Mouse (Mus musculus): Measurements from ENCODE around the gene Rusc1.

Rusc1 gene

DNA sequence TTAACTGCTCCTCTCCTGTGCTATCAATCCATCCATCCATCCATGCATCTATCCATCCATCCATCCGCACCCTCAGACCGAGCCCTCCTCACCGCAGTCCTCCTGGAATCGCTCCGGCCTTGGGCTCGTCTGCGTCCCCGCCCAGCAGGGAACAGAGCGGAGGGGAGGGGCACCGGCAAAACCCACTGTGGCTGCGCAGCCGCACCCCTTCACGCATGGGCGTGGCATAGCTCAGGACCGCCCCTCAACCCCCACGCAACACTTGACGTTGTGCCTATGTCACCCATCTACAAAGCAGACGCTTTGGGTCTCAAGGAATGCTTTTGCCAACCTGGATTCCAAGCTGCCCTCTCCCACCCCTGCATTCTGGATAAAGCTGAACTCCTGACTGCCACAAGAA, at the start of gene Rusc1:
Gene Rusc1, minus strand, starts transcription at position 137 of the 400 bp plus-strand sequence.
- peak in 1 of 2 experiments; percentile 55 for DNase-seq (ENCODE audit: low read depth in 1 of 2, low spot score in 2 of 2)

GRCm38 (mm10) chr3:89136365-89136764, 43.3 kb upstream of the Rusc1 start:
- no peak for DNase-seq (ENCODE audit: low read depth in 1 of 2, low spot score in 2 of 2)

DNA sequence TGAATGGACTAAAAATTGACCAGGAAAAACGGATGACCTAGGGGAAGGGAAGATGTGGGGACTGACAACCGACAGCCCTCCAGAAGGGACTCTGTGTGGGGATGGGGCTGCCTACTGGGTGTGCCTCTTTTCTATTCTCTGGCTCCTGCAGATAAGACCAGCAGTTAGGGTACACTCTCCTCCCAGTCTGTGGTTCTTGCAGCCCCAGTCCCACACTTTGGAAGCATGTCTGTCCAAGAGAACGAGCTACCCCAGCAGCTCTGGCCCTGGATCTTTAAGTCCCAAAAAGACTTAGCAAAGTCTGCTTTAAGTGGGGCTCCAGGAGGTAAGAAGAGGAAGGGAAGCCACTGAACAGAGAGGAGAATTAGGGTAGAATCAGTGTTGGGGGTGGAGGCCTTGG, 42.8 kb upstream of the Rusc1 start, which contains the start of gene Pklr:
Gene Pklr, plus strand, starts transcription at position 185 of the 400 bp plus-strand sequence.
- DNase-seq (ENCODE audit: low read depth in 1 of 2, low spot score in 2 of 2): no peak

DNA sequence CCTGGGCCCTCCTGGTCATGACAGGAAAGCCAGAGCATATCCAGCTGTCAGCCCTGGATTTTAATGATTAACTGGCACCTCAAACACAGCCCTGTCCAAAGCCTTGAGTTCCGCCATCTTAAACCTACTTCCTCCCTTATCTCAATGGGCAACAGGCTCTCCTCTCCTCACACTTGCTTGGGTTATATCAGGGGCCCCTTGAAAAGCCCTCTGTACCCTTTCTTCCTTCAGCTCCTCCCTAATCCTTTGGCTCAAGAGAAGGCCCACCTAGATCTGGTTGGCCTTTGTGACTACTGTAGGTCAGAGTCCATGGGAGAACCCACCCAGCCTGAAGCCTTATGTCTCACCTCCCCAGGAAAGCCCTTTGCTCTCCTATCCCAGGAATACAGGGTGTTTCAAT, 40.6 kb upstream of the Rusc1 start:
- no peak for DNase-seq (ENCODE audit: low read depth in 1 of 2, low spot score in 2 of 2)

- no peak for DNase-seq (ENCODE audit: low read depth in 1 of 2, low spot score in 2 of 2)
Observed at GRCm38 (mm10) chr3:89133063-89133450, 39.9 kb upstream of the Rusc1 start.

GRCm38 (mm10) chr3:89132285-89133062, 39.4 kb upstream of the Rusc1 start:
- no peak for DNase-seq (ENCODE audit: low read depth in 1 of 2, low spot score in 2 of 2)

- DNase-seq (ENCODE audit: low read depth in 1 of 2, low spot score in 2 of 2): no peak
Observed at GRCm38 (mm10) chr3:89131816-89132215, 38.7 kb upstream of the Rusc1 start.

DNA sequence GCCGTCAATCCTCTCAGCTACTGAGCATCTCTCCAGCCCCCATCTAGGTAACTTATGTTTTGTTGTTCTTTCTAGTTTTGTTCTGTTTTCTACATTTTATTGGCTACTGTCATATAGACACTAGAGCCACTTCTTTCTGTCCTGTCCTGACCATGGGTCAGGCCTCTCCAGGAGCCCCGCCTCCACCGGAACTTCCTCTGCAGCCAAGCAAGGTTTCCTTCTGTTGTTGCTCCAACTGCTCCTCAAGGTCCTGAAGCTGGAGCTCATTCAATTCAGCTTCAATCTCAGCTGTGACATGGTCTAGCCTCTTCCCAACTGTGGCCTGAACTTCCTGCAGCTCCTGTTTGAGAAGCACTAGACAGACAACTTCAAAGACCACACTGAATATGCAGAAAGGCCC, 36.8 kb upstream of the Rusc1 start:
- no peak for DNase-seq (ENCODE audit: low read depth in 1 of 2, low spot score in 2 of 2)

GRCm38 (mm10) chr3:89125981-89126380, 32.9 kb upstream of the Rusc1 start:
- DNase-seq (ENCODE audit: low read depth in 1 of 2, low spot score in 2 of 2): no peak

- DNase-seq (ENCODE audit: low read depth in 1 of 2, low spot score in 2 of 2): no peak
Observed at GRCm38 (mm10) chr3:89124241-89124640, 31.1 kb upstream of the Rusc1 start.

DNA sequence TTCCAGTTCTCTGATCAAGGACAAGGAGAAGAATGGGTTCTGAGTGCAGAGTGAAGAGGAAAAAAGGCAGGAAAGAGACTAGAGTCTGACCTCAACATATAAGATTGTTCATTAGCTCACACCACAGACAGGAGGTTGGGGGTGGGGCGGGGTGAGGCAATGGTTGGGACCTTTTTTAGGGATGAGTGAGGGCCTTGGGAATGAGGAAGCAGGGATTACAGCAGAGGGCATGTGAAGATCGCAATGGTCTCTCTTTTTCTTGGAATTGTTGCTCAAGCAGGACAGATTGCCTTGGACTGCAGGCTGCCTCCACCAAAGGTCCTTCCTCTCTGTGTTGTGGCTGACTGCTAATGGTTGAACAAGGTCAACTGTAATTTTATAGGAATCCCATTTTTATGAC, 30.2 kb upstream of the Rusc1 start:
- no peak for DNase-seq (ENCODE audit: low read depth in 1 of 2, low spot score in 2 of 2)

- no peak for DNase-seq (ENCODE audit: low read depth in 1 of 2, low spot score in 2 of 2)
Observed at GRCm38 (mm10) chr3:89115522-89115921, 22.4 kb upstream of the Rusc1 start.

GRCm38 (mm10) chr3:89113058-89113457, 19.9 kb upstream of the Rusc1 start:
- no peak for DNase-seq (ENCODE audit: low read depth in 1 of 2, low spot score in 2 of 2)

GRCm38 (mm10) chr3:89108146-89108545, 15.0 kb upstream of the Rusc1 start:
- DNase-seq (ENCODE audit: low read depth in 1 of 2, low spot score in 2 of 2): no peak

DNA sequence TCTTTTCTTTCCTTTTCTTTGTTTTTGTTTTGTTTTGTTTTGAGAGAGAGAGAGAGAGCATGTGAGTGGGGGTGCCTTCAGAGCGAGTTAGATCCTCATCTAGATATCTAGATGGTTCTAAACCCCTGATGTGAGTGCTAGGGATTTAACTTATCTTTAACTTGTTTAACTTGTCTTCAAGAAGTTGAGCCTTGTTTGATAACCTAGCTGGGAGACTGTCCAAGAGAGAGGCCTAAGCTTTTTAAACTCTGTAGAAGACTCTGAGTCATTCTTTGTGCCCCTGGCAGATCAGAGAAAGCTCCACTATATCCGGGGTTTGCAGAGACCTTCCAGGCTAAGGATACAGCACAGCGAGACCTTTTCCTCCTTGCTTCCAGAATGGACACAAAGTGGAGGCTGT, 14.4 kb upstream of the Rusc1 start:
- no peak for DNase-seq (ENCODE audit: low read depth in 1 of 2, low spot score in 2 of 2)

DNA sequence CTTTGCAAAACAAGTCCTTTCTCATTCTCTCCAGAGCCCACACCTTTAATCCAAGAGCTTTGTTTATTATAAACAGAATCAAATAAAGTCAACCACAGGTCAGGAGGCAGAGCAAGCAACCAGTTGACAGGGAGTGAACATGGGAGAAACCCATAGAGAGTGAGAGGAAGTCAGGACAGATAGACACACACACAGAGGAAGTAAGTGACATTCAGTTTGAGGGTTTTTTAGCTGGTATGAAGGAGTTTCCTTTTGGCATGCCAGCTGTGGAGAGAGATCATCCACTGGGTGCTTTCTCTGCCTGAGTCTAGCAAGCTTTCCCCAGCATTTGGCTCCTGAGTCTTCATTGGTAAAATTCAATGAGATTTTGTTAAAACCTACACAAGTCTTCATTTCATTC, 13.8 kb upstream of the Rusc1 start:
- DNase-seq (ENCODE audit: low read depth in 1 of 2, low spot score in 2 of 2): no peak

DNA sequence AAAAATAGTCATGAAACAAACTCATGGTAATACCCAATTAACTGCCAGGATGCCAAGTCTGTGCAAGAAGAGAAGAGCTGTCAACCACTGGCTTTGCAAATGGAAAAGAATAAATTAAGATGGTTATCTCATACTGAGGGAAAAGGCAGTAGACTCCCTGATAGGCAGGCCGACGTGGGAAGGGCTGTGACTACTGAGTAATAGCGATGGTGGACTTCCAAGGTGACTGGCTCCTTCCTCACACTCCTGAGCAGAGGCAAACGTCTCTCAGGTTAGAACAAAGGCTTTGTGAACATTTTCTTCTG, 10.1 kb upstream of the Rusc1 start:
- no peak for DNase-seq (ENCODE audit: low read depth in 1 of 2, low spot score in 2 of 2)

GRCm38 (mm10) chr3:89102495-89103290, 9.6 kb upstream of the Rusc1 start:
- DNase-seq (ENCODE audit: low read depth in 1 of 2, low spot score in 2 of 2): no peak

DNA sequence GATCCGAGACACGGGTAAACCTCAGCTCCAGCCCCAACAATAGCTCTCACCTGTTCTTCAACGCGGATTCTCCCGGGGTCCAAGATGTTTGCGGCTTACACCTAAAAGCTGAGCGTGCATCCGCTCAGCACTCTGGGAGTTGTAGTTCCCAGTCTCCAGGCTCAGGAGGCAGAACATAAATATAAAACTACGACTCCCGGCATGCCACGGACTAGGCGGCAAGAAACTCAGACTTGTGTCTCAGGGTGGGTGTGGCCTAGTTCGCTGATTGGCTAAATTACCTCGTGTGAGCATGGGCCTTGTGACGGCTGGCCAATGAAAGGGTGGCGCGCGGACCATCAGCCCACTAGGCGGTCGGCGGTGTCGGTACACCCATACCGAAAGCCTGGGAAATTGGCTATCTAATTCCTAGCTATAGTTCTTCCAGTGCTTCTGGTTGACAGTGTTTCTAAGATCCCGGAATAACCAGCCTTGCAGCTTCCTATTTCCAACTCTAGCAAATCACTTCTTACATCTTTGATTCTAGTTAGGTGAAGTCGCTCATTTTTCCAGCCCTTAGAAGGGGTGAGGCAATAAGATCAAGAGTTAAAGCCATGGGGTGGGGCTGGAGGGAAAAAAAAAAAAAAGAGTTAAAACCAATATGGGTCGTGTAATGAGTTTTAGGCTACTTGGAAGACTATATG, 8.8 kb upstream of the Rusc1 start, which contains the start of gene Fdps:
Gene Fdps, minus strand, starts transcription at position 148 of the 683 bp plus-strand sequence.
- peak; percentile 84 to 91 for DNase-seq (ENCODE audit: low read depth in 1 of 2, low spot score in 2 of 2)

GRCm38 (mm10) chr3:89101459-89101811, 8.3 kb upstream of the Rusc1 start:
- no peak for DNase-seq (ENCODE audit: low read depth in 1 of 2, low spot score in 2 of 2)

DNA sequence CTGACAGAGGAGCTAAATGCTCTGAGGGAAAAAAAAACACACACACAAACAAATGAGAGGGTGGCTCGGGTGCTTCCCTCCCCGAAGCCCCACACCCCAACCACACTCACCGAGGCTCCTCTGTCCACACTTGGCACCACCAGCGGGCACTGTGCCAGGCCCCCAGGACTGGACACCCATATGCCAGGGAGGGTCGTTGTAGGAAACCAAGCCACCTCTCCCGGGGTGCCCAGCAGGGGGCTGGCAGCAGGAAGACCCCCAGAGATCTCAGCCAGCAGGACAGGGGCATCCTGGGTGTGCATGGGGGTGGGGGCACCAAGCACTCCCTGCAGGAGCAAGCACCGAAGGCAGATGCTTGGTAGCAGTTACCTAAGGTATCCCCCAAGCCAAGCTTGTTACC, 7.7 kb upstream of the Rusc1 start, which contains the start of gene Gm43738:
Gene Gm43738, minus strand, starts transcription at position 289 of the 400 bp plus-strand sequence.
- no peak for DNase-seq (ENCODE audit: low read depth in 1 of 2, low spot score in 2 of 2)

GRCm38 (mm10) chr3:89094021-89094420, 910 bp upstream of the Rusc1 start:
- DNase-seq (ENCODE audit: low read depth in 1 of 2, low spot score in 2 of 2): no peak

Measured in monocyte, adult 2 months (primary cell).